Mouse (Mus musculus): ENCODE measurements at regions not wholly inside any gene's neighbourhood (a gene's known extent, or its start where the extent isn't known, plus 50 kb on each side); places are given as distances from the start of the nearest gene placed in this dataset.
A peak's percentile ranks its signal among the peaks of the same experiment; 100 is the strongest.

GRCm38 (mm10) chr7:121214181-121214580, 132.7 kb downstream of the Otoa start:
- DNase-seq: peak; percentile 65

GRCm38 (mm10) chr7:121215032-121215431, 133.6 kb downstream of the Otoa start:
- DNase-seq: peak; percentile 57

DNA sequence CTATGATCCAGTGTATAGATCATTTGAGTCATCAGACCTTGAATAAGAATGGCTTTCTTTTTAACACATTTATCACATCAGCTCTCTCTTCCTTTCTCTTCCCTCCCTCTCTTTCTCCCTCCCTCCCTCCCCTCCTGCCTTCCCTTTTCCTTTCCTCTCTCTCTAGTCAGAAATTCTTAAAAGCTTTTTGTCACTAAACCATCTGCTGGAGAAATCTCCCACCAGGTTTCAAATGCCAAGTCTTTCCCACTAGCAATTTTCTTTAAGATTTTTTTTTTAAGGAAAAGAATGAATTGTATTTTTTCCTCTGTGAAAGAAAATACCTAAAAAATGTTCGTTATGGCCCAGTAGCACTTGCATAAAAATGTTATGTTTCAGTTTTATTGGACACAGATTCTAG, 134.3 kb downstream of the Otoa start:
- no peak for DNase-seq

DNA sequence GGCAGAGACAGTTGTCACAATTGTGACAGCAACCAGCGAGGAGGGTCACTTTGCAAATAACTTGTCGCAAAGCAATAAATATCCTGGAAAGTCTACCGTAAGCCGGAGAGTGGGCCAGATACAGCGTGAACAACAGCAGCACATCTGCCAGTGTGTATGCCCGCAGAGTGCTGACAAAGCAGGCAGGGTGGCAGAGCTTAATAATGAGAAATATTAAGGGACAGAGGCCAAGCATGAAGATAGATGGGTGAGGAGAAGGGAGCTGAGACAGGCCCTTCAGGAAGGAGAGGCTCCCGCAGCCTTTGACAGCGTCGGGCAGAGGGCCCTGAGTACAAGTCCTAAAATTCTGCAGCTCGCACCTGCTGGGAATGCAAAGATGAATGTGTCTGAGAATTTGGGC, 136.6 kb downstream of the Otoa start:
- peak; percentile 62 for DNase-seq

GRCm38 (mm10) chr7:121221158-121221557, 139.7 kb downstream of the Otoa start:
- DNase-seq: peak; percentile 64

DNA sequence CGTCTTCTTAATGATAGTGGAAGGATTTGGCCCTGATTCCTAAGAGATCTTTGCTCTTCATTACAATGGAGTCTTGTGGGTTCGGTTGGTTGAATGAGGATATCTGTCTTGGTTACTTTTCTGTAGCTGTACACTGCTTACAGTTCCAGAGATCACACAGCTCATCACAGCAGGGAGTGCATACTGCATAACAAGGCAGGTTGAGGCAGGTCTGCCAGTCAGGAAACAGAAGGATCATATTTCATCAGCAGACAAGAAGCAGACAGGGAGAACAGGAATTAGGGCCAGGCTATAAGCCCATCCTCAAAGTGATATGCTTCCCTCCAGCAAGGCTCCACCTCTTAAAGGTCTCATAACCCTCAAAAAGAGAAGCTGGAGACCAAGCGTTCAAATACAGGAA, 150.4 kb downstream of the Otoa start:
- DNase-seq: no peak

DNA sequence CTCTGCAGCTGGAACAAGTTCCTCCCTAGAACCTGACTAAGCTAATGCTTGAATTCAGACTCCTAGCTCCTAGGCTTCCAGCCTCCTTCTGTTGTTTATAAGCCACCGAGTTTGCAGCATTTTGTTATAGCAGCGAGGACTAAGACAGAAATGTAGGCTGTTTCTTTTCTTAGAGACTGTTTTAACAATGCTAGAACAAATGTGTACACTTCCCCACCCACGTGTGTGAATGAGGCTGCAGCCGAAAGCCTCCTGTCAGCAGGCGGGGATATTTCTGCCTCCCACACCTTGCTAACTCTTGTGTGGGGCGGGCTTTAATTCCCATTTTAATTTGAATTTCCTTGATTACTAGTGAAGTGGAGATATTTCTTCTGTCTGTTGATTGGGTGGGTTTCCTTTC, 153.4 kb downstream of the Otoa start:
- peak; percentile 23 for DNase-seq

GRCm38 (mm10) chr7:121239731-121240130, 151.9 kb upstream of the Hs3st2 start:
- DNase-seq: no peak

DNA sequence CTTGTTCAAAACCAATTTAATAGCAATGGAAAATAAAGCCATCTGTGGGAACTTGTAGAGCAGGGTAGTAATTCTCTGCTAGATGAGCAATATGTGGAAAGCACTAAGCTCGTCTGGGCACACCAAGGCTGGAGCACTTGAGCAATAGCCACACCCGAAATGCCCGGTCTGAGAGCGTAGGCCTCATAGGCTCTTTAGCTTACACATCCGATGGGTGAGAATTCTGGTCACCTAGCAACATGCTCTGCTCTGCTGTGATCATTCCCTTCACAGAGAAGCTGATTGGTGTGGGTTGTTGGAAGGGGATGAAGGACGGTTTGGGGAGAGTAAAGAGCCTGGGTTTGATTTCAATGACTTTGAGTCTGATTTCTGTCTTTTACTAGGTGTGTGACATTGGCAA, 143.8 kb upstream of the Hs3st2 start:
- DNase-seq: no peak

- DNase-seq: peak; percentile 77
Measured at GRCm38 (mm10) chr7:121257466-121257865, 134.2 kb upstream of the Hs3st2 start.

- no peak for DNase-seq
Measured at GRCm38 (mm10) chr7:121258826-121259496, 132.7 kb upstream of the Hs3st2 start.

DNA sequence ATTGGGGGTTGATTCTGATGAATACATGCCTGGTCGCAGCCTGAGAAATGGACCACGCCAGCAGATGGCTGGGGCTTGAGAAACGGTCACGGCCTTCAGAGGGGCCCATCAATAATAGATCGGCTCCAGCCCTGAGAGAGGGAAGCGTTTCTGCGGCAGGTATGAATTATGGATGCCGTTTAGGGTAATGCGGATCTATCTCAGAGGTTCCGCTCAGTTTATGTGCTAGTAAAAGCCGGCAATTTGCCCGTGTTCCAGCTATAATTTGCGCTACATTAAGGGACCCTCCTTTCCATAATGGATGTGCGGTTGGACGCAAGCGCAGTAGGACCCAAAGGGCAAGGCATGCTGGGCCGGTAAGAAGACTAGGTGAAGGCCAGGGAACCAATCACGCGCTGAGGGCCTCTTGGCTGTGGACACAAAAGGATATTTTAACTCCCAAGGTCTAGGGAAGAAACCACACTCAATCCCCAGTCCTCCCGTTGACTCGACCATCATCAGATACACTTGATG, 132.1 kb upstream of the Hs3st2 start:
- no peak for DNase-seq

DNA sequence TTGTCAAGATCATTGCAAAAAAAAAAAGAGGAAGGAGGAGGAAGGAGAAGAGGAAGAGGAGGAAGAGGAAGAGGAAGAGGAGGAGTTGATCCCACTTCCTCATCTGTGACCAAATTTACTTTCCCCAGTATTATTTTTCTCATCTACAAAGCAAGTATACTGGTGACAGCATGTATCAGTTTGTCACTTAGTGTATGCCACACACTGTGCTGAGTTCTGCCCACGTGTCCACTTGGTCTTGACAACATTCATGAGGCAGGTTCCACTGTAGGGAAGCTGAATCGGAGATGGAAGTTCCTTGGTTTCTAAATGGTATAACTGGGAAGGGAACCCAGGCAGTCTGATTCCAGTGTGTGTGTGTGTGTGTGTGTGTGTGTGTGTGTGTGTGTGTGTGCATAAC, 122.3 kb upstream of the Hs3st2 start:
- DNase-seq: peak; percentile 92

DNA sequence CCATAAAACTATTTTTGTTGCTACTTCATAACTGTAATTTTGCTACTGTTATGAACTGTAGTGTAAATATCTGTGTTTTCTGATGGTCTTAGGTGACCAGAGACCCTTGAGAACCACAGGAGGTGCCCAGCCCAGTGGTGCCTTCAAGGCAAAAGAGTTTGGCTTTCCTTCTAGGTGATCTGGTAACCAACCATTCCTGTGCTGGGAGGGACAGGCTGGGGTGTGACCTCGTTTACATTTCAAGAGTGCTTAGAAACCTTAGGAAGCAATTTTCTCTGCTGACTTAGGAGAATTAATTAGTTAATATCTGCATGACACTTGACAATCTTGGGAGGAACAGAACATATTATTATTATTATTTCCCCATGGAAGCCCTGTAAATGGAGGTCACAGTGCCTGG, 111.1 kb upstream of the Hs3st2 start:
- no peak for DNase-seq

DNA sequence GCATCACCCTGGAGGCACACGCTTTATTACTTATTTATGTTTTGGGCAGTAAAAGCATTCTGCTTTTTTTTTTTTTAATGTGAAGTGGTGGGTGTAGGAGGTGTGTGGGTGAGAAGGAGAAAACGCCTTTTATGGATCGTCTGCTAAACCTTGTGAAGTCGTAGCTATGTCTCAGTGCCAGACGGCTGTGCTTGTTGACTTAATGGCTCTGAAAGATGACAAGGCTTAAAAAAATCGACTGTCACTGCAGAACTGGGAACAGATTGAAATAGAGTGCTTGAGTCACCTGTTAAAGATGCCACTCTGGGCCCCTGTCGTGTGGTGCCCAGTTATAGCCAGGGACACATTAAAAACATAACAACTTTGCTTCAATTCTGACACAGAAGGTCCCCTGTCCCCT, 109.5 kb upstream of the Hs3st2 start:
- DNase-seq: no peak

- DNase-seq: no peak
Measured at GRCm38 (mm10) chr7:121289737-121290136, 101.9 kb upstream of the Hs3st2 start.

DNA sequence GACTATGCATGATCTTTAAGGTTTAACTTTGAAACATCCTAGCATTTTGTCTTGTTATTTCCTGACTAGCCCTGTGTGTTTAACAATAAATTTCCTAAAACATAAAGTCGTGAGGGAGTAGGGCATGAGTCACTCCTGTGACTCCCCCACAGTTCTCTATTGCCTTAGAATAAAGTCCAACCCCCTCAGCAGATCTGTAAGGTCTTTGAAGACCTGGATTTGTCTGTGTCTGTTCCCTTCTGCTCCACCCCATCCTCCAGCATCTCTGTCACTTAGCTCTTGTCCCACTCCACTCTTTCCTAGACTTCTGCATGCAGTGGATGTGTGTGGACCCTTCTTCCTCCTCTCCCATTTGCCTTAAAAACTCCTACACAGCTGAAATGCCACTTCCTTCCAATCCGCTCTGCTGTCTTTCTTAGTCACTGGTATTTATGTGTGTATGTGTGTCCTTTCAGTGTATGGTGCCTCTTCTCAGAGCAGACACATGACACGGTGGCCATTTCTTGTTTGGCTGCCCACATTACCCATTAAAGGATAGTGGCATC, 95.4 kb upstream of the Hs3st2 start:
- DNase-seq: no peak

GRCm38 (mm10) chr7:121312961-121313587, 78.6 kb upstream of the Hs3st2 start:
- peak; percentile 83 for DNase-seq

GRCm38 (mm10) chr7:121314521-121314920, 77.1 kb upstream of the Hs3st2 start:
- DNase-seq: no peak

DNA sequence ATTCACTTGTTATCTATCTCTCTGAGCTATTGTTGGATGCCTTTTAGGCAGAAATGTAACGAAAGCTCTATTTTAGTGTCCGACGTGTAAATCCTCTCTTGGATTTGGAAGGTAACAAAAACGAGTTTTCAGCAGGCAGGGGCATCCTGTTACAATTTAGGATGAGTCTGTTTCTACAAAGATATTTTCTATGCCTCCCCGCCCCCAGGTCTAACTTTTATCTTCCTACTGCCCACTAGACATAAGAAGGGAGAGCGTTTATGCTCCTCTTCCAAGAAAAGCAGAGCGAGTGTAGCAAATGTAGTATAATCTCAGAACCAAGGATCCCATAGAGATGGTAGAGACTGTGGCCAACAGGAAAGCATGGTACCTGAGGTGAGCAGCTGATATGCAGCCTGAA, 62.4 kb upstream of the Hs3st2 start:
- DNase-seq: no peak

- no peak for DNase-seq
Measured at GRCm38 (mm10) chr7:121332532-121332931, 59.1 kb upstream of the Hs3st2 start.

- peak; percentile 86 for DNase-seq
Measured at GRCm38 (mm10) chr7:121335390-121336109, 56.1 kb upstream of the Hs3st2 start.

DNA sequence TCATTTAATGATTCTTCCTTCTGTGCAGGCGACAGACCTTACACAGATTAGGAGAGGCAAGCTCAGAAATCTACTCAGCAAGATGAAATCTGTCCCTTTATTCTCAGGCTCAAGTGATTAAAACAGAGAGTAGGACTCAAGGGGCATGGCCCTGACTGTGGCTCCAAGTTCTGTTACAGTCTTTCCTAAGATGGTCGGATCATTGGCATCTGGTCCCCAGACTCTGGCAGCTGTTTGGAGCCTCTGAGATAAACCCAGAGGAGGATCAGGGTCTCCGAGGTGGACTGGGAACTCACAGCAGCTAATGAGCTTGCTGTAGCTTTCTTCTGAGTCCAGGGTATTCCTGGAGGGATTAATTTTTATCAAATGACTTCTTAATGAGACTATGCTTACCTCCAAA, 51.7 kb upstream of the Hs3st2 start:
- peak; percentile 59 for DNase-seq

Data from heart, adult 11 months (tissue).